Mouse (Mus musculus): ENCODE data around the gene Klhl32. TPM values are rescaled to one million over a fixed set of nuclear protein-coding genes. Genes with fewer than 3 reads are reported as not detected.

The Klhl32 gene
- polyA plus RNA-seq, 1 experiment from 2014 or later = 38.5 TPM

DNA sequence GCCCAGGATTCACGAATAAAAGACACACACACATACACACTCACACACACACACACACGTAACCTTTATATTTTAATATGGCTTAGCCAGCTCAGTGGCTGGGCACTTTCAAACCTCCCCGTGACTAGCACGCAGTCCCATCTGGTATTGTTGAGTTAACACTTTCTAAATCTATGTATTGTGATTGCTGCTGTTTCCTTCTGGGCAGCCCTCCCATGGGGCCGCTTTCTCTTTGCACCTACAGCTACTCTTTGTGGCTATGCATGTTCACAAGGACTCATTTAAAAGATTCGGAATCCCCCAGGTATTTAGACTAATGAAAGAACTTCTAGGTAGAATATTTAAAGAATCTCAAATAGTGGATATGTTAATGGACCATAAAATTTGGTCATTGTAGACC lies 249.2 kb downstream of the Klhl32 start:
- Histone ChIP-seq H3K4me1 (ENCODE audit: control insufficient read depth, insufficient read depth, low read depth, low read length) (no peaks in the 10 kb centered on the region), H3K27me3 (replicated peaks; ENCODE audit: control insufficient read depth, insufficient read depth, low read length) (no peaks in the 10 kb centered on the region), H3K36me3 (ENCODE audit: control insufficient read depth, insufficient read depth, low read length) (no peaks in the 10 kb centered on the region), H3K9ac (ENCODE audit: low read depth, low read length) (no peak overlapping the region), H3K4me3 (ENCODE audit: low read length) (no peak overlapping the region), H3K27ac (ENCODE audit: low read depth, low read length) (no peak overlapping the region), H3K9me3 (ENCODE audit: control insufficient read depth, low read length) (no peaks in the 10 kb centered on the region), H3K4me2 (ENCODE audit: low read length) (no peak overlapping the region)
- WGBS = 92% methylated on average over 6 of the region's 6 CpGs
- ATAC-seq = no peak

DNA sequence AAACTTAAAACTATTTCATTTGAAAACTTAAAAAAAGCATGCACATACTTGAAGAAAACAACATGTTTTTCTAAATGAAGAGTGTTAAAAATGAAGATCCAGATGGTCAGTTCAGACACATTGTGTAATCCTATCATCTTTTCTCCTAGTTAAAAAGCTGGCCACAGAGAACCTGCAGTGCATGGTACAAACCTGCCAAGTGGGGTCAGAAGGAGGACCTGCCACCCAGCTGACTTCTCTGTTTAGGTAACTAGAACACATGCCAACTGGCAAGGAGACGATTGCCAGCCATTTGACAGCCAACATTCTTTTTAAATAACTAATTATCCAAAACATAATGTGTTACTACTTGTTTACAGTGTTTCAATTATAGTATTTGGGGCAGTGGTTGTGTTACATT lies 252.3 kb downstream of the Klhl32 start:
- no peak overlapping the region for H3K4me3 ChIP-seq (ENCODE audit: low read length)
- no peak overlapping the region for H3K27ac ChIP-seq (ENCODE audit: low read depth, low read length)
- no peaks in the 10 kb centered on the region for H3K4me1 ChIP-seq (ENCODE audit: control insufficient read depth, insufficient read depth, low read depth, low read length)
- no peak overlapping the region for H3K4me2 ChIP-seq (ENCODE audit: low read length)
- no peaks in the 10 kb centered on the region for H3K27me3 ChIP-seq (replicated peaks; ENCODE audit: control insufficient read depth, insufficient read depth, low read length)
- ATAC-seq = no peak
- H3K36me3 ChIP-seq (ENCODE audit: control insufficient read depth, insufficient read depth, low read length) = no peaks in the 10 kb centered on the region
- H3K9ac ChIP-seq (ENCODE audit: low read depth, low read length) = no peak overlapping the region
- WGBS = 77% methylated on average over 1 of the region's 1 CpGs
- no peaks in the 10 kb centered on the region for H3K9me3 ChIP-seq (ENCODE audit: control insufficient read depth, low read length)

- ATAC-seq = no peak
Measured at GRCm38 (mm10) chr4:24596942-24597611, 253.8 kb downstream of the Klhl32 start.

DNA sequence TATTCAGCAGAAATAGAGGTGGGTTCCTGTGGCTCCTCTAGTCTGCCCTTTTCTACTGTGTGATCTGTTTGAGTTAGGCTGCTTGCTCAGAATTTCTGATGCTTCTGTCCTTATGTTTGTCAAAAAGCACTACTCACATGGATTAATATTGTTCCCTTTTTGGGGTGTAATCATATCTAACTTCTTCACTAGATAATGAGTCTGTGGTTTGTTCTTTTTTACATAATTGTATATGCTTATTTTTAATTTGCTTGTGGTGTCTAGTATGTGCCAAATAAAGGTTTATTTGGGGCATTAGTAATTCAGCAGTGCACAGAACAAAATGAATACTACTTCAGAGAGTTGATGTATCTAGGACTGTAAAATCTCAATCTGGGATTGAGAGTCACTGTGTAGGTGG lies 256.1 kb downstream of the Klhl32 start:
- Histone ChIP-seq H3K36me3 (ENCODE audit: control insufficient read depth, insufficient read depth, low read length) (no peaks in the 10 kb centered on the region), H3K9me3 (ENCODE audit: control insufficient read depth, low read length) (no peaks in the 10 kb centered on the region), H3K9ac (ENCODE audit: low read depth, low read length) (no peak overlapping the region), H3K4me3 (ENCODE audit: low read length) (no peak overlapping the region), H3K27ac (ENCODE audit: low read depth, low read length) (no peak overlapping the region), H3K4me2 (ENCODE audit: low read length) (no peak overlapping the region), H3K4me1 (ENCODE audit: control insufficient read depth, insufficient read depth, low read depth, low read length) (no peaks in the 10 kb centered on the region), H3K27me3 (replicated peaks; ENCODE audit: control insufficient read depth, insufficient read depth, low read length) (no peaks in the 10 kb centered on the region)
- ATAC-seq = no peak

More at GRCm38 (mm10) chr4:24596942-24597611, 253.8 kb downstream of the Klhl32 start:
- Histone ChIP-seq H3K9ac (ENCODE audit: low read depth, low read length) (no peak overlapping the region), H3K36me3 (ENCODE audit: control insufficient read depth, insufficient read depth, low read length) (no peaks in the 10 kb centered on the region), H3K4me2 (ENCODE audit: low read length) (no peak overlapping the region), H3K27ac (ENCODE audit: low read depth, low read length) (no peak overlapping the region), H3K9me3 (ENCODE audit: control insufficient read depth, low read length) (no peaks in the 10 kb centered on the region), H3K4me1 (ENCODE audit: control insufficient read depth, insufficient read depth, low read depth, low read length) (no peaks in the 10 kb centered on the region), H3K4me3 (ENCODE audit: low read length) (no peak overlapping the region), H3K27me3 (replicated peaks; ENCODE audit: control insufficient read depth, insufficient read depth, low read length) (no peaks in the 10 kb centered on the region)
- WGBS = 89% methylated on average over 6 of the region's 6 CpGs

DNA sequence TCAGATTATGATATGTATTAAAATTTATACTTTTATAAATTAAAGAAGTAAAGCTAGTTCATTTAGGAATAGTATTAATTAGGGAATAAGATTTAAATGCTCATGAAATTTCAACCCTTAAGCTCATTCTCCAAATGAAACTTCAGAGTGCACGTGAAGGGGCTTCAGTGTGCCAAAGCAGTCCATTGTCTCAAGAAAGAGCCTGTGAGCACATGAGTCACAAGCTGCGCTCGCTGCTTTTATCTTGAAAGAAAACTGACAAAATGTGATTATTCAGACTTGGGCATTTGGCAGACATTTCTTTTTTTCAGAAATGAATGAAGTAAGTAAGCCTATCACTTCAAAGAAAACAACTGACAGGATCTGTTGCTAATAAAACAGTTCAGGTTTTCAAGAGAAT lies 266.9 kb downstream of the Klhl32 start:
- no peak for ATAC-seq
- 65% methylated on average over 3 of the region's 3 CpGs for WGBS
- Histone ChIP-seq H3K9me3 (ENCODE audit: control insufficient read depth, low read length) (no peaks in the 10 kb centered on the region), H3K4me1 (ENCODE audit: control insufficient read depth, insufficient read depth, low read depth, low read length) (no peaks in the 10 kb centered on the region), H3K9ac (ENCODE audit: low read depth, low read length) (no peak overlapping the region), H3K27me3 (replicated peaks; ENCODE audit: control insufficient read depth, insufficient read depth, low read length) (no peaks in the 10 kb centered on the region), H3K36me3 (ENCODE audit: control insufficient read depth, insufficient read depth, low read length) (no peaks in the 10 kb centered on the region), H3K4me3 (ENCODE audit: low read length) (no peak overlapping the region), H3K27ac (ENCODE audit: low read depth, low read length) (no peak overlapping the region), H3K4me2 (ENCODE audit: low read length) (no peak overlapping the region)

- ATAC-seq = no peak
Measured at GRCm38 (mm10) chr4:24582295-24582694, 268.6 kb downstream of the Klhl32 start.

DNA sequence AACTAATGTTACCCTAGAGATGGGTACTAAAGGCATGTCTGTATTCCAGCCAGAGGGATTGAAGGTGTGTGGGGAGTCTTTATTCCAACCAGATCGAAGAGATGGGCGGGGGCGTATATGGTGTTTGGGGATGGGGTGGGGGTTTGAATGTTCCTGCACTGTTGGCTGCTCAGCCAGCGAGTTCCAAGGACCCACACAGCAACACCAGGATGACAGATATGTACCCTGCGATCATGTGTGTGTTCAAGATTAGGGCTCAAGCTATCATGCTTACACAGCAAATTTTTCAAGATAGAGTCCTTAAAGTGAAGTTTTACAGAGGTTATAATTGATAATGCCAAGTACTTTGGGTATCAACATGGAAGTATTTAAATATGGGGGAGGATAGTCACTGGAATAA lies 273.3 kb downstream of the Klhl32 start:
- Histone ChIP-seq H3K36me3 (ENCODE audit: control insufficient read depth, insufficient read depth, low read length) (no peaks in the 10 kb centered on the region), H3K9me3 (ENCODE audit: control insufficient read depth, low read length) (peaks cover 3% of the 10 kb centered on the region; the same call in 1 of the 2 replicates), H3K4me3 (ENCODE audit: low read length) (no peak overlapping the region), H3K27ac (ENCODE audit: low read depth, low read length) (no peak overlapping the region), H3K4me2 (ENCODE audit: low read length) (no peak overlapping the region), H3K9ac (ENCODE audit: low read depth, low read length) (no peak overlapping the region), H3K4me1 (ENCODE audit: control insufficient read depth, insufficient read depth, low read depth, low read length) (no peaks in the 10 kb centered on the region), H3K27me3 (replicated peaks; ENCODE audit: control insufficient read depth, insufficient read depth, low read length) (no peaks in the 10 kb centered on the region)
- no peak for ATAC-seq
- 96% methylated on average over 5 of the region's 5 CpGs for WGBS

More at GRCm38 (mm10) chr4:24582295-24582694, 268.6 kb downstream of the Klhl32 start:
- H3K27ac ChIP-seq (ENCODE audit: low read depth, low read length) = no peak overlapping the region
- H3K36me3 ChIP-seq (ENCODE audit: control insufficient read depth, insufficient read depth, low read length) = no peaks in the 10 kb centered on the region
- no peaks in the 10 kb centered on the region for H3K9me3 ChIP-seq (ENCODE audit: control insufficient read depth, low read length)
- no peaks in the 10 kb centered on the region for H3K27me3 ChIP-seq (replicated peaks; ENCODE audit: control insufficient read depth, insufficient read depth, low read length)
- no peaks in the 10 kb centered on the region for H3K4me1 ChIP-seq (ENCODE audit: control insufficient read depth, insufficient read depth, low read depth, low read length)
- no peak overlapping the region for H3K9ac ChIP-seq (ENCODE audit: low read depth, low read length)
- H3K4me3 ChIP-seq (ENCODE audit: low read length) = no peak overlapping the region
- whole genome bisulfite sequencing = 73% methylated on average over 1 of the region's 1 CpGs
- no peak overlapping the region for H3K4me2 ChIP-seq (ENCODE audit: low read length)

DNA sequence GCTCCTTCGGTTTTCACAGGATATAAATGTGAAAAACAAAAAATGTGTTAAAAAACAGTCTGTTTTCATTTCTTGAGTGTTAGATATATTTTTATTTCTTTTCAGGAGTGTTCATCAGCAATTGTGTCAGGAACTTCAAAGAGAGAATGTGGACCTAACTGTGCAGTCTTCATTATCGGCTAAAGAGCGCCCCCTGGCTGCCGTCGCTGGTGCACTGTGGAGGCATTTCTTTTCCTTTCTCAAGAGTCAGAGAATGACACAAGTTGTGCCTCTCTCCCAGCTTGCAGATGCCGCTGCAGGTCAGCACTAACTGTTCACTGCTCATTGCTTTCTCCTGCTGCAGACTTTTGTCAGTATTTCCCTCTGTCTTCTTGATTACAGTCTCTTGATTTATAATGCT lies 276.6 kb downstream of the Klhl32 start:
- WGBS = 11% methylated on average over 6 of the region's 6 CpGs
- no peaks in the 10 kb centered on the region for H3K36me3 ChIP-seq (ENCODE audit: control insufficient read depth, insufficient read depth, low read length)
- H3K9ac ChIP-seq (ENCODE audit: low read depth, low read length) = no peak overlapping the region
- no peaks in the 10 kb centered on the region for H3K4me1 ChIP-seq (ENCODE audit: control insufficient read depth, insufficient read depth, low read depth, low read length)
- H3K4me3 ChIP-seq (ENCODE audit: low read length) = no peak overlapping the region
- no peaks in the 10 kb centered on the region for H3K27me3 ChIP-seq (replicated peaks; ENCODE audit: control insufficient read depth, insufficient read depth, low read length)
- H3K4me2 ChIP-seq (ENCODE audit: low read length) = no peak overlapping the region
- H3K9me3 ChIP-seq (ENCODE audit: control insufficient read depth, low read length) = peaks cover 3% of the 10 kb centered on the region; the same call in 1 of the 2 replicates
- H3K27ac ChIP-seq (ENCODE audit: low read depth, low read length) = no peak overlapping the region
- peak; percentile 90 for ATAC-seq

- Histone ChIP-seq H3K36me3 (ENCODE audit: control insufficient read depth, insufficient read depth, low read length) (no peaks in the 10 kb centered on the region), H3K4me3 (ENCODE audit: low read length) (no peak overlapping the region), H3K4me1 (ENCODE audit: control insufficient read depth, insufficient read depth, low read depth, low read length) (no peaks in the 10 kb centered on the region), H3K9ac (ENCODE audit: low read depth, low read length) (no peak overlapping the region), H3K9me3 (ENCODE audit: control insufficient read depth, low read length) (no peaks in the 10 kb centered on the region), H3K27me3 (replicated peaks; ENCODE audit: control insufficient read depth, insufficient read depth, low read length) (no peaks in the 10 kb centered on the region), H3K4me2 (ENCODE audit: low read length) (no peak overlapping the region), H3K27ac (ENCODE audit: low read depth, low read length) (no peak overlapping the region)
- no peak for ATAC-seq
- WGBS = 41% methylated on average over 7 of the region's 7 CpGs
Measured at GRCm38 (mm10) chr4:24568989-24569556, 281.9 kb downstream of the Klhl32 start.
